Mouse (Mus musculus) gastrocnemius, postnatal 36 days (tissue): Measurements from ENCODE around the gene Cyp4f18. TPM values are rescaled to one million over a fixed set of nuclear protein-coding genes. Genes with fewer than 3 reads are reported as not detected.

ENCODE experiments used
- total RNA-seq, 2 experiments: library from RNA; stranded (reverse); gene quantifications; 2 replicates each; pipeline ENCODE4 v1.2.3; 2021

The Cyp4f18 gene
- total RNA-seq, 2 experiments from 2014 or later, result 0.37 TPM; not detected in 1

Other genes starting within 250 kb of the Cyp4f18 start
- 1 to 10 TPM; 1.6 to 2.3 TPM for gene Zfp709, start 127.6 kb downstream of the Cyp4f18 start, total RNA-seq
- 1 to 10 TPM; 2.1 to 2.6 TPM for gene Zfp882, start 101.0 kb downstream of the Cyp4f18 start, total RNA-seq
- 10 to 100 TPM; 15.7 to 19.1 TPM for gene Zfp617, start 101.0 kb downstream of the Cyp4f18 start, total RNA-seq
- 1 to 10 TPM; 2.0 to 2.9 TPM for gene Zfp961, start 58.6 kb downstream of the Cyp4f18 start, total RNA-seq
- not detected for gene Olfr372, start 31.6 kb upstream of the Cyp4f18 start, total RNA-seq
- not detected for gene Olfr373, start 73.6 kb upstream of the Cyp4f18 start, total RNA-seq
- gene Olfr374, start 97.4 kb upstream of the Cyp4f18 start, total RNA-seq, result not detected
- gene Tpm4, start 125.3 kb upstream of the Cyp4f18 start, total RNA-seq, result 10 to 100 TPM; 28.1 to 35.5 TPM
- 10 to 100 TPM in 1 of 2 experiments, 1 to 10 TPM in 1; 6.0 to 10.0 TPM for gene Rab8a, start 151.6 kb upstream of the Cyp4f18 start, total RNA-seq
- not detected for gene Hsh2d, start 180.0 kb upstream of the Cyp4f18 start, total RNA-seq
- not detected for gene Cib3, start 203.2 kb upstream of the Cyp4f18 start, total RNA-seq
- not detected for gene Gm11034, start 204.0 kb upstream of the Cyp4f18 start, total RNA-seq
- 1 to 10 TPM; 8.3 to 8.6 TPM for gene Fam32a, start 210.1 kb upstream of the Cyp4f18 start, total RNA-seq
- 10 to 100 TPM; 21.4 to 22.4 TPM for gene Ap1m1, start 230.4 kb upstream of the Cyp4f18 start, total RNA-seq